Mouse (Mus musculus) myocyte (in vitro differentiated cells): ENCODE data around the gene Lcat. TPM values are rescaled to one million over a fixed set of nuclear protein-coding genes. Genes with fewer than 3 reads are reported as not detected.

Experiments
- H3K27me3 ChIP-seq: one replicate; pipeline ENCODE4 v1.6.1; 2011; ENCODE audit not compliant: control insufficient read depth, insufficient read depth, insufficient read length
- H3K36me3 ChIP-seq: one replicate; pipeline ENCODE4 v1.6.1; 2011; ENCODE audit not compliant: control insufficient read depth, insufficient read depth
- H3K4me2 ChIP-seq: one replicate; pipeline ENCODE4 v1.6.1; 2011; ENCODE audit warnings: low read depth, control low read depth
- H3K4me3 ChIP-seq: one replicate; pipeline ENCODE4 v1.5.1; 2011; ENCODE audit warnings: mild to moderate bottlenecking, control low read depth, moderate library complexity
- H3K79me2 ChIP-seq: one replicate; pipeline ENCODE4 v1.6.1; 2011; ENCODE audit not compliant: control insufficient read depth, insufficient read depth
- H3ac ChIP-seq: one replicate; pipeline ENCODE4 v1.6.1; 2011; ENCODE audit not compliant: control insufficient read depth, insufficient read length
- CEBPB ChIP-seq: IDR thresholded peaks from 2 replicates; pipeline ENCODE4 v1.6.1; 2011; ENCODE audit warnings: mild to moderate bottlenecking, moderate library complexity; ENCODE audit not compliant: poor library complexity, insufficient read depth, severe bottlenecking
- E2F4 ChIP-seq: IDR thresholded peaks from one replicate; pipeline ENCODE4 v1.6.1; 2011; ENCODE audit warnings: mild to moderate bottlenecking, control low read depth, moderate library complexity; ENCODE audit not compliant: insufficient read depth
- MAX ChIP-seq: IDR thresholded peaks from one replicate; pipeline ENCODE4 v1.6.1; 2011; ENCODE audit warnings: low read depth, mild to moderate bottlenecking, control low read depth
- MYOD1 ChIP-seq, 3 experiments: IDR thresholded peaks; one replicate each; pipeline ENCODE4 v1.6.1; 2011; ENCODE audit warnings: control low read depth in 2 of 3, low read depth in 2 of 3, mild to moderate bottlenecking in 2 of 3, moderate library complexity in 1 of 3; ENCODE audit not compliant: insufficient read length in 2 of 3, control insufficient read depth in 1 of 3
- MYOG ChIP-seq, 3 experiments: IDR thresholded peaks; one replicate each; pipeline ENCODE4 v1.6.1; 2011; ENCODE audit warnings: control low read depth in 2 of 3, low read depth in 2 of 3, mild to moderate bottlenecking in 2 of 3; ENCODE audit not compliant: insufficient read length in 2 of 3, control insufficient read depth in 1 of 3, insufficient read depth in 1 of 3
- POLR2A ChIP-seq: IDR thresholded peaks from one replicate; pipeline ENCODE4 v1.6.1; 2011; ENCODE audit warnings: low read depth, mild to moderate bottlenecking, control low read depth, moderate library complexity; ENCODE audit not compliant: insufficient read length
- POLR2AphosphoS2 ChIP-seq: IDR thresholded peaks from one replicate; pipeline ENCODE4 v1.6.1; 2011; ENCODE audit warnings: low read depth, control low read depth; ENCODE audit not compliant: insufficient read length
- REST ChIP-seq: IDR thresholded peaks from one replicate; pipeline ENCODE4 v1.6.1; 2011; ENCODE audit warnings: mild to moderate bottlenecking, control low read depth, moderate library complexity; ENCODE audit not compliant: insufficient read depth, insufficient read length
- SRF ChIP-seq: IDR thresholded peaks from one replicate; pipeline ENCODE4 v1.6.1; 2011; ENCODE audit warnings: low read depth; ENCODE audit not compliant: control insufficient read depth, insufficient read length
- TCF12 ChIP-seq: IDR thresholded peaks from one replicate; pipeline ENCODE4 v1.6.1; 2011; ENCODE audit warnings: mild to moderate bottlenecking, control low read depth; ENCODE audit not compliant: poor library complexity, insufficient read depth, severe bottlenecking
- TCF3 ChIP-seq: IDR thresholded peaks from one replicate; pipeline ENCODE4 v1.6.1; 2011; ENCODE audit warnings: low read depth, control low read depth; ENCODE audit not compliant: insufficient read length
- USF1 ChIP-seq: IDR thresholded peaks from one replicate; pipeline ENCODE4 v1.6.1; 2011; ENCODE audit warnings: low read depth, mild to moderate bottlenecking, control low read depth, moderate library complexity
- polyA plus RNA-seq: library from polyadenylated mRNA; unstranded; fragments of >200 nt; fragmentation: generic; extraction: Trizol; gene quantifications from one replicate; pipeline ENCODE4 v1.2.1, GENCODE M21; 2012; ENCODE audit warnings: missing spikeins

Gene Lcat
- polyA plus RNA-seq, 1 experiment, result 1.1 TPM

GRCm38 (mm10) chr8:105932525-105932924, 10.7 kb downstream of the Lcat start:
- H3K4me3 ChIP-seq, result no peak overlapping the region
- no peaks in the 10 kb centered on the region for H3K79me2 ChIP-seq

GRCm38 (mm10) chr8:105931271-105931670, 11.9 kb downstream of the Lcat start:
- no peaks in the 10 kb centered on the region for H3K36me3 ChIP-seq
- TF ChIP-seq MYOD1 (IDR thresholded peaks at IDR 0.05; ENCODE audit: control insufficient read depth in 1 of 3, insufficient read length in 2 of 3, low read depth in 2 of 3) (no peak), REST (no peak), E2F4 (no peak), MAX (no peak), MYOG (IDR thresholded peaks at IDR 0.05; ENCODE audit: control insufficient read depth in 1 of 3, insufficient read depth in 1 of 3, insufficient read length in 2 of 3, low read depth in 2 of 3) (no peak), USF1 (no peak), POLR2AphosphoS2 (no peak), TCF12 (no peak), SRF (no peak), POLR2A (no peak), TCF3 (no peak), CEBPB (no peak)
- H3K27me3 ChIP-seq, result no peaks in the 10 kb centered on the region
- no peak overlapping the region for H3ac ChIP-seq
- H3K4me2 ChIP-seq, result no peak overlapping the region
- no peak overlapping the region for H3K4me3 ChIP-seq
- H3K79me2 ChIP-seq, result no peaks in the 10 kb centered on the region

More at GRCm38 (mm10) chr8:105932525-105932924, 10.7 kb downstream of the Lcat start:
- Histone ChIP-seq H3ac (no peak overlapping the region), H3K36me3 (no peaks in the 10 kb centered on the region), H3K4me2 (no peak overlapping the region), H3K27me3 (no peaks in the 10 kb centered on the region)
- TF ChIP-seq POLR2AphosphoS2 (peak; percentile 37), POLR2A (no peak), TCF3 (no peak), CEBPB (no peak), TCF12 (no peak), SRF (no peak), USF1 (no peak)

GRCm38 (mm10) chr8:105930602-105931001, 12.6 kb downstream of the Lcat start:
- H3K27me3 ChIP-seq, result no peaks in the 10 kb centered on the region
- no peak overlapping the region for H3ac ChIP-seq
- TF ChIP-seq USF1 (no peak), CEBPB (no peak), SRF (no peak), MYOG (IDR thresholded peaks at IDR 0.05; ENCODE audit: control insufficient read depth in 1 of 3, insufficient read depth in 1 of 3, insufficient read length in 2 of 3, low read depth in 2 of 3) (no peak), POLR2AphosphoS2 (no peak), TCF12 (no peak), MAX (no peak), MYOD1 (IDR thresholded peaks at IDR 0.05; ENCODE audit: control insufficient read depth in 1 of 3, insufficient read length in 2 of 3, low read depth in 2 of 3) (no peak), POLR2A (no peak), REST (no peak), E2F4 (no peak), TCF3 (no peak)
- H3K4me3 ChIP-seq, result no peak overlapping the region
- no peak overlapping the region for H3K4me2 ChIP-seq
- no peaks in the 10 kb centered on the region for H3K36me3 ChIP-seq
- no peaks in the 10 kb centered on the region for H3K79me2 ChIP-seq

DNA sequence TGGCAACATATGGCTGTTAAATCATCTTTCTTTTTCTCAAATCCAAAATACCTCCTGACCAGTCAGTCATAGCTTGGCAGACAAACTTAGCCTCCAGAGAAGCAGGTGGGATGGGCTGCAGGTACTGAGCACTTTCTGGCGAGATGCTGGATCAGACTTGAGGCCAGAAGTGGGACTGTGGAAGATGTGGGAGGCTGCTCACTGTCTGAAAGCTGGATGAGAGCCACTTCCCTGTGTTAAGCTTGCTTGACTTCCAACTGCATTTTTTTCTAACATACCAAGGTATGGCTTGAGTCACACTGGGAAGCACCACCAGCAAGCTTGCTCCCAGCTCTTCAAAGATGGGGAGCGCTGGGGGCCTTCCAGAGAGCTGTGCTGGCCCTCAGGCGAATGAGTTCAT, 18.1 kb downstream of the Lcat start:
- no peak for TF ChIP-seq REST
- no peak for TF ChIP-seq POLR2A
- TF ChIP-seq TCF3, result no peak
- no peak for TF ChIP-seq MYOG (IDR thresholded peaks at IDR 0.05; ENCODE audit: control insufficient read depth in 1 of 3, insufficient read depth in 1 of 3, insufficient read length in 2 of 3, low read depth in 2 of 3)
- no peak for TF ChIP-seq TCF12
- TF ChIP-seq SRF, result no peak
- TF ChIP-seq USF1, result no peak
- TF ChIP-seq E2F4, result no peak
- TF ChIP-seq CEBPB, result no peak
- no peak for TF ChIP-seq MAX
- no peak for TF ChIP-seq MYOD1 (IDR thresholded peaks at IDR 0.05; ENCODE audit: control insufficient read depth in 1 of 3, insufficient read length in 2 of 3, low read depth in 2 of 3)
- TF ChIP-seq POLR2AphosphoS2, result no peak
- no peak overlapping the region for H3K4me2 ChIP-seq
- no peaks in the 10 kb centered on the region for H3K27me3 ChIP-seq
- peaks cover 6% of the 10 kb centered on the region for H3K36me3 ChIP-seq
- H3ac ChIP-seq, result no peak overlapping the region
- H3K4me3 ChIP-seq, result no peak overlapping the region
- H3K79me2 ChIP-seq, result no peaks in the 10 kb centered on the region

- Histone ChIP-seq H3K36me3 (peaks cover 6% of the 10 kb centered on the region), H3K79me2 (peaks cover 6% of the 10 kb centered on the region), H3K4me3 (no peak overlapping the region), H3ac (no peak overlapping the region), H3K4me2 (no peak overlapping the region), H3K27me3 (no peaks in the 10 kb centered on the region)
- TF ChIP-seq TCF3 (no peak), MYOD1 (IDR thresholded peaks at IDR 0.05; ENCODE audit: control insufficient read depth in 1 of 3, insufficient read length in 2 of 3, low read depth in 2 of 3) (no peak), E2F4 (no peak), SRF (no peak), USF1 (no peak), REST (no peak), CEBPB (no peak), POLR2A (no peak), TCF12 (no peak), MAX (no peak), MYOG (IDR thresholded peaks at IDR 0.05; ENCODE audit: control insufficient read depth in 1 of 3, insufficient read depth in 1 of 3, insufficient read length in 2 of 3, low read depth in 2 of 3) (no peak)
Measured at GRCm38 (mm10) chr8:105919390-105919789, 23.8 kb downstream of the Lcat start.
